Mouse (Mus musculus) heart, adult 9 months (tissue): ENCODE data around the gene Trp53bp1.

Source experiments
- DNase-seq, 2 experiments: peaks; one replicate each; pipeline ENCODE4 v3.0.0; 2022; ENCODE audit warnings: low spot score in 2 of 2

Gene Trp53bp1

GRCm38 (mm10) chr2:121249758-121250157 lies 21.4 kb downstream of the Trp53bp1 start:
- DNase-seq = no peak

DNA sequence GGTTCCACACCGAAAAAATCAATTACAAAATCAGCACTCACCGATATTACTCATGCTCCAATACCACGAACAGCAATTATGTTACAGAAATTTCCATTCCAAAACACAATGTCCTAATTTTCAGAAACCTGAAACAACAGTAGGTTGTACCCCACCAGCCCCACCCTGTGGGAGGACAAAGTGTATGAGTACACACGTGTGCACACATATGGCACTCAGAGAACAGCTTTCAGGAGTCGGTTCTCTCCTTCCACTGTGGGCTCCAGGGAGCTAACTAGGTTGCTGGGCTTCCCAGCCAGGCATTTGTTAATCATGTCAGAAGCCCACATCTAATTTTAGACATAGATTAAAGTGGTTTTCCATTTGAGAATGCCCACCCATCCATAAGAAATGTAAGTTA lies 27.1 kb downstream of the Trp53bp1 start:
- DNase-seq = no peak

DNA sequence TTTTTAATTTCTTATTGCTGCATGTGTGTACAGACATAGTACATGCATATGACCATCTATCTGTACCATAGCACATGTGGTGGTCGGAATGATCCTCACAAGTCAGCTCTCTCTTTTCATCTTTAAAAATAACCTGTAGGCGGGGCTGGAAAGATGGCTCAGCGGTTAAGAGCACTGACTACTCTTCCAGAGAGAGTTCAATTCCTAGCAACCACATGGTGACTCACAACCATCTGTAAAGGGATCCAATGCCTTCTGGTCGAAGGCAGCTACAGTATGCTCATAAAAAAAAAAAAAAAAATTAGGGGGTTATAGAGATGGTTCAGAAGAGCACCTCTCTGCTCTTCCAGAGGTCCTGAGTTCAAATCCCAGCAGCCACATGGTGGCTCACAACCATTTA lies 31.8 kb downstream of the Trp53bp1 start:
- no peak for DNase-seq

GRCm38 (mm10) chr2:121235460-121236072 lies 35.6 kb downstream of the Trp53bp1 start:
- DNase-seq = no peak

DNA sequence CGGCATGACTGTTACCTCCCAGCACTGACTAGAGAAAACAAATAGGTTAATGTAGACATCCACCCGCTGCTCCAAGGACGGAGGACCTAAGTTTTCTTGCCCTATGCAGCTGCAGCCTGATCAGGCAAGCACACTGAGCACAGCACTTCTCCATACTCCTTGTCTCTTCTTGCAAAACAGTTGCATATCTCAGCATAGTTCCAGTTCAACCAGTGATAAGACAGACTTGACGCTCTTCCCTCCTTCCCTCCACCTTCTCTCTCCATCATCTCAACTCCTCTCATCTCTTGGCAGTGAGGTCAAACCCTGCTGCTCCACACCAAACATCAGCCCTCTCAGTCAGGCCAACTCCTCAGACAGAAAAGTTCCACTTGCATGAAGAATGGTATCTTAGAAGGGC lies 43.1 kb downstream of the Trp53bp1 start:
- DNase-seq = no peak

DNA sequence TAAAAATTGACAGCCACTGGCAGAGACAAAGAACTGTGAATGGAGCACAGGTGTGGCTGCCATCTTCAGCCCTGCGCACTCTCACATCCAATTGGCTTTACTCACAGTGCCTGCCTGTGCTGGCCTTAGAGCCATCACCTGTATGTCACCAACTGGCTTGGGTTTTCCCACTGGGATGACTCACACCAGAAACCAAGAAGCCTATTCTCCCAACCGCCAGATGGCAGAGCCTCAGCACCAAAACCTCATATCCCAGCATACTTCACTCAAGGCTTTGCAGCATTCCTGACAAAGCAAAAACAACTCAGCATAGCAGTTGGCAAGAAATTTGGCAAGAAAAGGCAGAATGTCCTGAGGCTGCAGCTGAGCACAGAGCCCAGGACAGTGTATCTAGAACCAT lies 48.2 kb downstream of the Trp53bp1 start:
- no peak for DNase-seq

- DNase-seq = no peak
These were observed 51.2 kb downstream of the Trp53bp1 start for GRCm38 (mm10) chr2:121219994-121220393.

- no peak for DNase-seq
These were observed 52.0 kb downstream of the Trp53bp1 start for GRCm38 (mm10) chr2:121219177-121219576.

GRCm38 (mm10) chr2:121214491-121214890 lies 56.7 kb downstream of the Trp53bp1 start:
- no peak for DNase-seq

GRCm38 (mm10) chr2:121206541-121206940 lies 64.7 kb downstream of the Trp53bp1 start:
- DNase-seq = no peak

DNA sequence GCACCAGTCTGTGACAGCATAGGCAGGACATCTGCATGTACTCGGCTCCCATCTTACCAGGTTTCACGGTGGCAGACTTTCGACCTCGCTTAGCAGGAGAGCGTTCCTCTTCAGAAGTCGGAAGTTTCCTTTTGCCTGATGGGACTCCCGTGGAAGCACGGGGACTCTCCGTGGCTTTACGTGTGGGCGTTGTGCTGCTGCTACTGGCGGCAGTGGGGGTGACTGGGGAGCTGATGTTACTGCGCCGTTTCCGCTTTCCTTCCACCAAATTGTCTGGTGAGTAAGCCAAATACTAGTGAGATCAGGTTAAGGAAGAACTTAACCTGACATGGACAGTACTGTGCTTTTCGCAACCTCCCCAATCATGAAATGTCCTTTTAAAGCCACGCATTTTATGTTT lies 66.9 kb downstream of the Trp53bp1 start:
- no peak for DNase-seq

DNA sequence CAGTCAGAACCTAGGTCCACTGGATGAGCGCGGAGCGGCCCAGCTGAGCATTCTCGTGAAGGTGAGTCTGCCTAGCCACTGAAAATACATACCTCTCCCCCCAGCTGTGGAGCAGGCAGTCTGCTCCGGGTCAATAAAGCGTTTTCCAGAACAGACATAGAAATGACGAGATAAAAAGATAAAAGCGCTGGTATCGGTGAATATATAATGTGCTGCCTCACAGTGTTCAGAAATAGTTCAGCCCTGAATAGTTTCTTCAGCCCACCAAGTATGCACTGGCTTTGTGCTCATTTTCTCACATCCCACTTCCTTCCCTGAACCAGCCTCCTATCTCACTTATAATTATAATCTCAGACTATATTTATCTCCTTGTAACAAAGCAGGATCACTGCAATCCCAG lies 75.7 kb downstream of the Trp53bp1 start:
- DNase-seq = no peak

- DNase-seq = no peak
These were observed 82.7 kb downstream of the Trp53bp1 start for GRCm38 (mm10) chr2:121188530-121188929.

GRCm38 (mm10) chr2:121184142-121184541 lies 87.1 kb downstream of the Trp53bp1 start:
- DNase-seq = no peak

DNA sequence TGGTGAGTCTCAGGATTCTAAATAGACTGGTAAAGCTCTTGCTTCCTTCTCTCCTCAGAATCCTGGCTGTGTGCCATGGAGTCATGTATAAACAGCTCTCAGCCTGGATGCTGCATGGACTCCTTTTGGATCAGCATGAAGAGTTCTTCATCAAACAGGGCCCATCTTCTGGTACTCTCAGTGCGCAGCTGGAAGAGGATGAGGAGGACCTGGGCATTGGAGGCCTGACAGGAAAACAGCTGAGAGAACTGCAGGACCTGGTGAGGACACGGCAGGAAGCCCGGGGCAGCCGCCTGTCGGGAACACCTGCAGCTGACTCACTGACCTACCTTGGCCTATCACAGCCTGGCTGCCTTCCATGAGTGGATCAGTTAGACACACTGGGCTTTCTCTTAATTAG lies 87.8 kb downstream of the Trp53bp1 start:
- DNase-seq = no peak

DNA sequence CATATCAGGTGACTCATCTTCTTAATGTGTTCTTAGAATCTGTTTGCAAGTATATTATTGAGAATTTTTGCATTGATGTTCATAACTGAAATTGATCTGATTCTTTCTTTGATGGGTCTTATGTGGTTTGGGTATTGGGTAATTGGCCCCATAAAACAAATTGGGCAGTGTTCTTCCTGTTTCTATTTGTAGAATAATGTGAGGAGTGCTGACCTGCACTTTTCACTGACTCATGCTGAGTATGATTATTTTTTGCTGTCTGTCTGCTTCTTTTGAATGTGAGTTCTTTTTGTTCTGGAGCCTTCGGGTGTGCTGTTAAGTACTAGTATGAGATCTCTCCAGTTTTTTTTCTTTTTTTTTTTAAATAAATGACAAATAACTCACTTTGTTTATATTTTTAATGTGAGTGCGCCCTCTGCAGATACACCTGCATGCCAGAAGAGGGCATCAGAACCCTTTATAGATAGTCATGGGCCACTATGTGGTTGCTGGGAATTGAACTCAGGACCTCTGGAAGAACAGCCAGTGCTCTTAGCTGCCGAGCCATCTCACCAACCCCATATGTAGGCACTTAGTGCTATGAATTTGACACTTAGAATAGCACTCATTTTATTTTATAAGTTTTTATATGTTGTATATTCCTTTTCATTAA lies 92.3 kb downstream of the Trp53bp1 start:
- peak in 1 of 2 experiments; percentile 12 for DNase-seq

DNA sequence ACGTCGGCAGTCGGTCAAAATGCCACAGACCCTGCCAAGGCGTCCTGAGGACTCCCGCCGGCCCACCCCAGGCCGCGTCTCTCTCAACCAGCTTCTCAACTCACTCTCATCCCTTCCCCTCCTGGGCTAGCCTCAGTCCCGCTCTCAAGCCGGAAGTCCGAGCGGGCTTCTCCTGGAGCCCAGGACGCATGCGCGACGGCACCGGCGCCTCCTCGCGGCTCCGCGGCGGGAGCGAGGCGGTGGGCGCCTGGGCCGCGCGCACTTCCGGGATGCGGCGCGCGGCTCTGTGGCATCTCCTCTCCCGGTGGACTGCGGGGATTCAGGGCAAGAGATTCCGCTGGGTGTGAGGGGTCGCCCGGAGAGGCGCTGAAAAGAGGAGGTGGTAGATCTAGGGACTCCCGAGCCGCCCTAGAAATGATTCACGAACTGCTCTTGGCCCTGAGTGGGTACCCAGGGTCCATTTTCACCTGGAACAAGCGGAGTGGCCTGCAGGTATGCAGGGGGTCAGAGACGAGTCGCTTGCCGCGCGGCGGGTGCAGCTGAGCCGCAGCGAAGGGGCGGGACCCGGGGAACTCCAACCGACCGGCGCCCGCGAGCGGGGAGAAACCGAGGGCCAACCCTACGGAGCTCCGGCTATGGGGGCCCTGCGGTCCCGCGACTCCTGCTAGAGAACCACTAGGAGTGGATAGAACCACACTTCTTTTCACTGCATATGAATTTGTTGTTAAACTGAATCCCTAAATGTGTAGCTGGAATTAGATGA lies 100.0 kb downstream of the Trp53bp1 start, which contains the start of gene Zscan29:
Gene Zscan29 (minus strand): TSS at position 146 of the 763 bp plus-strand sequence.
- DNase-seq = peak; percentile 89 to 93

DNA sequence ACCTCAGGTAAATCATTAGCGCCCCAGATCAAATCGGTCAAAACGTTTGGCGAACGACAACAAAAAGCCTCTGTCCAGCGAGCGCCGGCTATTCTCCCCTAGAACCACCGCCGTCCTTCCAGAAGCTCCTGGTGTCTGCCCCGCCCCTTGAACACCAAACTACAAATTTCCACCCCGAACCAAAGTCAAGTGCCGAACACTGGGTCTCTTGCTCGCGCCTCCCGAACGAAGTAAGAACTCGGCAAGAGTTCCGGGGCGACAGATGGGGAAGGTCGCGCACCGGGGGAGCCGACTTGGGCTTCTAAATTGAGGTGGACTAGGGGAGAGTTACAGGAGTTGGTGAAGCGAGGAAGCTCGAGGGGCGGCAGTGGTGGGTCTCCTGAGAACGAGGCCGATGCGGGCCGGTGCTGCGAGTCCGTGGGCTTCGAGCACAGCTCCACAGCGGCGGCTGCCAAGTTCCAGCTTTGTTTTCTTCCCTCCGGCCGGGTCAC lies 100.7 kb downstream of the Trp53bp1 start, which contains the start of gene Tubgcp4:
Gene Tubgcp4 (plus strand): TSS at position 174 of the 491 bp plus-strand sequence.
- DNase-seq = peak; percentile 54 to 57

- peak; percentile 37 to 45 for DNase-seq
These were observed 101.3 kb downstream of the Trp53bp1 start for GRCm38 (mm10) chr2:121169902-121170301.

DNA sequence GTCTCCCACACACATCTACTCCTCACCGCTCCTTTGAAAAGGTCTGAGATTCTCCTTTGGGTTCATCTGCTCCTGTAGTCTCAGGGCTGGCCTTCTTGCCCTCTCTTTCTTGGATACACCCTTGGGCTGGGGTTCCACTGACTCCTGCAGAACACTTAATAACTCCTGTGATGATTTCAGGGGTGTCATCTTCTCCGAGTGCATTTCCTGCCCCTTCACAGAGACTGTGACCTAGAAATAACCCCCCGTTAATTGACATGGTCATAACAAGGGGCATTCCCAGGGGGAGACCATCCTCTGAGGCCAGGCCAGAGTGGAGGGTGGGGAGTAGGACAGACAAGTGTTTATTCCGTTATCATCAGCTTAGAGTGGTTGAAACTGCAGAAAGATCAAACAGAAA lies 102.0 kb downstream of the Trp53bp1 start:
- DNase-seq = peak in 1 of 2 experiments; percentile 6

DNA sequence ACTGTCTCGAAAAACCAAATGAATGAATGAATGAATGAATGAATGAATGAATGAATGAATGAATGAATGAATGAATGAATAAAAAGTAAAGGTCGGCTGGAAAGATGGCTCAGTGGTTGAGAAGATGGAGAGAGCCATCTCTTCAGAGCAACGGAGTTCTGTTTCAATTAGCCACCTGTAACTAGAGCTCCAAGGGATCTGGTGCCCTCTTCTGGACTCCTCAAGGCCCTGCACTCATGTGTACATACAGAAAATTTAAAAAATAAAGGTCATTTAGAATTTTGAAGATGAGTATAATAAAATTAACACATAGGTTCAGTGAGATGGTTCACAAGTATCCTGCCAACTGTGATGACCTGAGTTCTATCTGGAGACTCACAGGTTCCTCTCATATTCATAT lies 118.1 kb downstream of the Trp53bp1 start:
- no peak for DNase-seq

DNA sequence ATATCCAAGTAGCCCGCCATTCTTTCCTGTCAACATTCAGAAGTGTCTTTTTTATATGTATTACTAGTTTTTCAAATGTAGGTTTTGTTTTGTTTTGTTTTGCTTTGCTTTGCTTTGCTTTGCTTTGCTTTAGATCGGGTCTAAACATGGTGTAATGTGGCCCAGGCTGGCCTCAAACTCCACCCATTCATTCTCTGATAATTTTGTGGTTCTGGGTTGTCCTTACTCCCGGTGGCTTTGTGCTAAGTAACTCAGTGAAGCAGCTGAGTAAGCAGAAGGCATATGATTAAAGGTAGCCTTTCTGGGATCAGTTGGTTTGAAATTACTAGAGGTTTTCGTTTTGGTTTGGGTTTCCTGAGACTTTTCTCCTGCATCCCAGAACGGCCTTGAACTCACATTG lies 121.5 kb downstream of the Trp53bp1 start:
- DNase-seq = no peak
